Mouse (Mus musculus): ENCODE results near the gene Fam135a. TPM values are rescaled to one million over a fixed set of nuclear protein-coding genes. Genes with fewer than 3 reads are reported as not detected.
"Not testable (repeated sequence)": the region's sequence is repeated elsewhere in the genome, so short reads cannot be mapped to it uniquely, and the experiment has no call there.

Gene Fam135a
- total RNA-seq, 1 experiment from 2014 or later = 7.1 TPM

DNA sequence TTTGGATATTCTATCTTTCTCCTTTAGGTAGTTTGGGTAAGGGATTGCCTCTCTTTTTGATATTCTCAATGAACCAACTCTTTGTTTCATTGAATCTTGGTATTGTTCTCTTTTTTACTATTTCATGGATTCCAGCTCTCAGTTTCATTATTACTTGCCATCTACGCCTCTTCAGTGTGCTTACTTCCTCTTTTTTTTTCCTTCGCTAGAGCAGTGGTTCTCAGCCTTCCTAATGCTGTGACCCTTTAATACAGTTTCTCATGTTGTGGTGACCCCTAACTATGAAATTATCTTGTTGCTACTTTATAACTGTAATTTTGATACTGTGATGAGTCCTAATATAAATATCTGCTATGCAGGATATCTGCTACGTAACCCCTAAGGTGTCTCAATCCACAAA is 117.0 kb downstream of the Fam135a start:
- peak; percentile 53; the same call in 1 of the 2 replicates for ATAC-seq (replicated peaks; ENCODE audit: insufficient number of reproducible peaks, low FRiP score, low TSS enrichment, poor library complexity, severe bottlenecking)

DNA sequence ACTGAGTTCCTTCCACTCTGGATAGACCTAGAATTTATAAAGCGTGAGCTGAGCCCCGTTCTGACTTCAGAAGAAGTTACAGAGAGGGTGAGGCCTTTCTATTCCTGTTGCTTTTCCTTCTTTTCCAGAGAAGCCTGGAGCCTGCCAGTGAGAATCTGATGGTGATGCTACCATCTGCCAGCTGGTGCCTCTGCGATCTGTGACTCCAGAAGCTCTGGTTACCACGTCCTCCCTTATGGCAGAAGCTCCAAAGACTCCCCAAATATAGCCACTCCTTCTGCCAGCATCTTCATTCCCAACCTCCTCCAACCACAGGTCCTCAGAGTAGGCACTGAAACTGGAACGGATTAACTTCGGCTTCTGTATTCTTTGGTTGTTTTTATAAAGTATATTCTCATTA is 121.9 kb downstream of the Fam135a start:
- no peak for ATAC-seq (replicated peaks; ENCODE audit: insufficient number of reproducible peaks, low FRiP score, low TSS enrichment, poor library complexity, severe bottlenecking)

DNA sequence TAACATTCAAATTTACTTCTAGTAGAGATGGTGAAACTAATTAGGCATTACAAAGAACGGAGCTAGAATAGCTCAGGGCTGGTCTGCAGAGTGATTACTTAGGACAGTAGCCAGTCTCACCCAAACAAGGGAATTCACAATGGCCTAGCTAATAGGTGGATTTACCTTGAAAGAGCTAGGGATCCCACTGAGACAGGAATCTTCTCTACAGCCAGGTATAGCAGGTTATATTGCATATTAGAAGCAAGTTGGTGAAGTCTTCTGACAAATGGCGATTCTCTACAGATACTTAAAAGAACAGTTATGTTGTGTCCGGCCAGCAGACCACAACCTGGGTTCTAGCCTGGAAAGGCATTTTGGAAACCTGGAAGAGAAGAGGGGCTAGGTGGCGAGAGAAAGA is 129.0 kb downstream of the Fam135a start:
- ATAC-seq (replicated peaks; ENCODE audit: insufficient number of reproducible peaks, low FRiP score, low TSS enrichment, poor library complexity, severe bottlenecking) = not testable (repeated sequence)

DNA sequence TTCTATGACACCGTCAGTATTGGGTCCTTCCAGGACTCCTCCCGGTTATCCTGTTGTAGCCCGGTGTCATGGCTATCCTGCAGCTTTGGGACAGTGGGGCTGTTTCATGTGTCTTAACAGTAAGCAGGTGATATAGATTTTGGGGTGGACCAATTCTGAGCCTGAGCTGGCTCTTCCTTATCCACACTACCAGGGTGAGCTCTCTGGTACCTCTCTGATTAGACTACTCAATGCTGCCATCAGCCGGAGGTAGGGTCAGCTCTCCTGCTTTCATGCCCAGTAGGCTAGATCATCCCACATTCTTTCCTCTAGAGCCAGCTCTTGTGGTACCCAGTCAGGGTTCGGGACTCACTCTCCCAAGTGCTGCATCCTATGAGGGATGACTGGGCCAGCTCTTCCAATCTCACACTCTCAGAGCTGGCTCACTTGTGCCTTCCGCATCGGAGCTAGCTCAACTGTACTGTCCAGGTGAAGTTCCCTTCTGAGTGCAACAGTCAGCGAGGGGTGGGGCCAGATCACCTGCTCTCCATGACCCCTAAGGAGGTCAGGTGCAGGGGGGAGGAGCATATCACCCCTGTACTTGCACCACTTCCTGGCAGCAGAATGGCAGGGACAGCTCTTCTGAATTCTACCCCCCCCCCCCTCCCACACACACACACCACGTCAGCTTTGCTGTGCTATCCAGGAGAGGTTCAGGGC is 132.0 kb downstream of the Fam135a start:
- ATAC-seq (replicated peaks; ENCODE audit: insufficient number of reproducible peaks, low FRiP score, low TSS enrichment, poor library complexity, severe bottlenecking) = no peak

DNA sequence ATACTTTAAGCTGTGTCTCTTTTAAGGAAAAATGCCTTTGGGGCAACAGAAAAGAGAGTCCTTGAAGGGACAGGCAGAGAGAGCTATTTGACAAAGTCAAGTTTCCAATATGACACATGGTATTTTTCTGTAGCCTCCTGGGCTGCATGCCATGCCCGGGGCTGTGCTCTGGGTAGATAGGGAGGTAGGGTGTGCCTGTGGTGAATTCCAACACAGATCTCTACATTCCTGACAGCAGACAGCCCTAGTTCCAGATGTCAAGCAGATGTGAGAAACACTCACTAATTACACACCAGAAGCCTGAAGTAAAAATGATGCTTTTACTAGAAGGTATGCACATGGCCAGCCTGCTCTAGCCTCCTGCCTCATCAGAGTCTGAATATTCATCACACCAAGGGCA is 133.9 kb downstream of the Fam135a start:
- no peak for ATAC-seq (replicated peaks; ENCODE audit: insufficient number of reproducible peaks, low FRiP score, low TSS enrichment, poor library complexity, severe bottlenecking)

Other genes with a start within 250 kb of the Fam135a start
- gene Smap1, start 178.0 kb downstream of the Fam135a start, total RNA-seq (2017) = 35.8 to 55.2 TPM (median 38.6 TPM) in 3 replicates
- gene Sdhaf4, start 94.7 kb downstream of the Fam135a start, total RNA-seq (2017) = 6.2 to 16.3 TPM (median 10.8 TPM) in 3 replicates
- gene Col9a1, start 77.3 kb upstream of the Fam135a start, total RNA-seq (2017) = not detected in 3 replicates